Mouse (Mus musculus) ES-E14 (cell line): ENCODE results near the gene Dnttip1.

Source experiments
- HCFC1 ChIP-seq: IDR thresholded peaks from 2 replicates; pipeline ENCODE4 v1.6.1; 2012; ENCODE audit warnings: low read length, inconsistent platforms, borderline replicate concordance; ENCODE audit not compliant: insufficient read depth
- ZC3H11A ChIP-seq: IDR thresholded peaks from 2 replicates; pipeline ENCODE4 v1.6.1; 2012; ENCODE audit warnings: low read depth, mild to moderate bottlenecking, inconsistent platforms, low read length, borderline replicate concordance

- no peak for TF ChIP-seq ZC3H11A
- TF ChIP-seq HCFC1: no peak
Measured at GRCm38 (mm10) chr2:164800252-164801004, 54.6 kb downstream of the Dnttip1 start.
